Mouse (Mus musculus) cerebellum, postnatal 25 days (tissue): ENCODE measurements around the gene Ccdc22.

Source experiments
- DNase-seq, 2 experiments: peaks; one replicate each; pipeline ENCODE4 v3.0.0; 2021; ENCODE audit warnings: mixed read lengths in 2 of 2

The Ccdc22 gene

GRCm38 (mm10) chrX:7604879-7605574 is at the start of gene Ccdc22:
Ccdc22 (minus strand) TSS chrX:7605517.
- DNase-seq, result peak; percentile 80 to 89

- DNase-seq, result peak; percentile 54 to 72
Observed at GRCm38 (mm10) chrX:7648671-7649304, 43.5 kb upstream of the Ccdc22 start.

- peak; percentile 80 to 88 for DNase-seq
Observed at GRCm38 (mm10) chrX:7645349-7645748, 40.0 kb upstream of the Ccdc22 start.

GRCm38 (mm10) chrX:7640785-7641184 is 35.5 kb upstream of the Ccdc22 start:
- peak in 1 of 2 experiments; percentile 37 for DNase-seq

- peak; percentile 34 to 36 for DNase-seq
Observed at GRCm38 (mm10) chrX:7639536-7640325, 34.4 kb upstream of the Ccdc22 start.

- peak; percentile 96 to 97 for DNase-seq
Observed at GRCm38 (mm10) chrX:7638401-7639091, 33.2 kb upstream of the Ccdc22 start, which contains the start of gene Syp. Syp (plus strand) TSS chrX:7638471.

- DNase-seq, result no peak
Observed at GRCm38 (mm10) chrX:7635101-7635500, 29.8 kb upstream of the Ccdc22 start.

- DNase-seq, result no peak
Observed at GRCm38 (mm10) chrX:7632560-7632959, 27.2 kb upstream of the Ccdc22 start.

GRCm38 (mm10) chrX:7617889-7618551 is 12.7 kb upstream of the Ccdc22 start:
- DNase-seq, result no peak

GRCm38 (mm10) chrX:7610536-7611258 is 5.4 kb upstream of the Ccdc22 start:
- DNase-seq, result peak; percentile 41 to 48

GRCm38 (mm10) chrX:7610035-7610434 is 4.7 kb upstream of the Ccdc22 start:
- peak; percentile 34 to 51 for DNase-seq

GRCm38 (mm10) chrX:7606783-7607182 is 1.5 kb upstream of the Ccdc22 start, which contains the start of gene Cacna1f:
Cacna1f (plus strand) TSS chrX:7607083.
- DNase-seq, result no peak

- DNase-seq, result no peak
Observed at GRCm38 (mm10) chrX:7605575-7605941, 241 bp upstream of the Ccdc22 start.

- no peak for DNase-seq
Observed at GRCm38 (mm10) chrX:7604004-7604403, 1.3 kb downstream of the Ccdc22 start.

GRCm38 (mm10) chrX:7595371-7595770 is 9.9 kb downstream of the Ccdc22 start:
- DNase-seq, result no peak

GRCm38 (mm10) chrX:7586356-7586755 is 19.0 kb downstream of the Ccdc22 start:
- peak in 1 of 2 experiments; percentile 21 for DNase-seq

- no peak for DNase-seq
Observed at GRCm38 (mm10) chrX:7583881-7584280, 21.4 kb downstream of the Ccdc22 start.

GRCm38 (mm10) chrX:7581151-7581550 is 24.2 kb downstream of the Ccdc22 start:
- no peak for DNase-seq

GRCm38 (mm10) chrX:7574885-7575231 is 30.5 kb downstream of the Ccdc22 start:
- DNase-seq, result no peak

GRCm38 (mm10) chrX:7574087-7574884 is 31.0 kb downstream of the Ccdc22 start, which contains the start of gene Ppp1r3f:
Ppp1r3f (minus strand) TSS chrX:7574283.
- DNase-seq, result peak; percentile 92 to 95
